Mouse (Mus musculus) stomach, embryonic 15.5 days (tissue): Measurements from ENCODE around the gene Ubxn6. TPM values are rescaled to one million over a fixed set of nuclear protein-coding genes. Genes with fewer than 3 reads are reported as not detected.

Experiments used
- ATAC-seq: fragments of 200-750 bp; cut with Nextera tagmentation; 2 replicates; pipeline ENCODE4 v1.8.0; 2017; ENCODE audit warnings: low read depth, moderate number of reproducible peaks, moderate TSS enrichment; ENCODE audit not compliant: insufficient read depth, low FRiP score
- H3K27ac ChIP-seq: fragments of 300-500 bp; sonication (generic); 2 replicates; pipeline ENCODE4 v1.5.1; 2015; ENCODE audit warnings: mild to moderate bottlenecking, inconsistent platforms
- H3K27me3 ChIP-seq: fragments of 300-500 bp; sonication (generic); replicated peaks from 2 replicates; pipeline ENCODE4 v1.6.1; 2015; ENCODE audit warnings: inconsistent platforms
- H3K36me3 ChIP-seq: fragments of 300-500 bp; sonication (generic); 2 replicates; pipeline ENCODE4 v1.6.1; 2015; ENCODE audit warnings: inconsistent platforms
- H3K4me1 ChIP-seq: fragments of 300-500 bp; sonication (generic); 2 replicates; pipeline ENCODE4 v1.6.1; 2015; ENCODE audit warnings: inconsistent platforms
- H3K4me2 ChIP-seq: fragments of 300-500 bp; sonication (generic); 2 replicates; pipeline ENCODE4 v1.6.1; 2015; ENCODE audit warnings: mild to moderate bottlenecking, inconsistent platforms
- H3K4me3 ChIP-seq: fragments of 300-500 bp; sonication (generic); replicated peaks from 2 replicates; pipeline ENCODE4 v1.5.1; 2015; ENCODE audit warnings: inconsistent platforms
- H3K9ac ChIP-seq: fragments of 300-500 bp; sonication (generic); 2 replicates; pipeline ENCODE4 v1.6.1; 2015; ENCODE audit warnings: inconsistent platforms
- H3K9me3 ChIP-seq: fragments of 300-500 bp; sonication (generic); 2 replicates; pipeline ENCODE4 v1.6.1; 2016; ENCODE audit warnings: inconsistent platforms
- WGBS: fragments of 180-500 bp; shearing (Covaris S2); methylation state at CpG from one replicate; pipeline ENCODE4 v1.1.7; 2015; 5-methylcytosine and 5-hydroxymethylcytosine counted together
- polyA plus RNA-seq: library from polyadenylated mRNA; unstranded; fragments of >200 nt; fragmentation: Nextera tagmentation; extraction: Ambion mirVana; gene quantifications from 2 replicates; pipeline ENCODE4 v1.2.1, GENCODE M21; 2015

Ubxn6 gene
- polyA plus RNA-seq, 1 experiment from 2014 or later, result 36.0 TPM

DNA sequence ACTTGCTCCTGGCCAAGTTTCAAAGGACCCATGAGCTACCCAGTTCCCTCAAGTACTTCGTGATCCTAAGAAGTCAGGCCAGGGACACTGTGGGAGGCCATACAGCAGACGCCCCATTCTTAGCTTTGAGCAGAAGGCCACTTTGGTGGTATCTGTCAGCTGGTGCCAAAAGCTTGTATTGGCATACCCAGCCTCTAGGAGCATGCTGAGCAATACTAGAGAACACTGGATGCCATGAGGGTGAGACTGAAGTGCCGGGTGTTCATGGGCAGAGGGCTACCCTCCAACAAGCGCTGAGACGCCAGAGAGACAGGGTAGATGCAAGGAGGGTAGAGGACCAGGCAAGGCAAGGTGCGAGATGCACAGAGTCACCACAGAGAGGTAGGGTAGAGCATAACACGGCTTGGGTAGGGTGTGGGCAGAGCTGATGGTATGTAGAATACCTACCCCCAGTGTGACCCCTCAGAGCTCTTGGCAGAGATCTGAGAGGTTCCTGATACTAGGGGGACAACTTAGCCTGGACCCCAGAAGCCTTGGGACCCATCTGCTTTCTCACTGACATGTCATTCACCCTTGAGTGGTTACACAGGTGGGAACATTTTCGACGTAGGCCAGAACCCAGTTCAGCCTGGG lies 44.5 kb downstream of the Ubxn6 start:
- no peak for ATAC-seq
- Histone ChIP-seq H3K27ac (no peak overlapping the region), H3K4me1 (peaks cover 45% of the 10 kb centered on the region)

DNA sequence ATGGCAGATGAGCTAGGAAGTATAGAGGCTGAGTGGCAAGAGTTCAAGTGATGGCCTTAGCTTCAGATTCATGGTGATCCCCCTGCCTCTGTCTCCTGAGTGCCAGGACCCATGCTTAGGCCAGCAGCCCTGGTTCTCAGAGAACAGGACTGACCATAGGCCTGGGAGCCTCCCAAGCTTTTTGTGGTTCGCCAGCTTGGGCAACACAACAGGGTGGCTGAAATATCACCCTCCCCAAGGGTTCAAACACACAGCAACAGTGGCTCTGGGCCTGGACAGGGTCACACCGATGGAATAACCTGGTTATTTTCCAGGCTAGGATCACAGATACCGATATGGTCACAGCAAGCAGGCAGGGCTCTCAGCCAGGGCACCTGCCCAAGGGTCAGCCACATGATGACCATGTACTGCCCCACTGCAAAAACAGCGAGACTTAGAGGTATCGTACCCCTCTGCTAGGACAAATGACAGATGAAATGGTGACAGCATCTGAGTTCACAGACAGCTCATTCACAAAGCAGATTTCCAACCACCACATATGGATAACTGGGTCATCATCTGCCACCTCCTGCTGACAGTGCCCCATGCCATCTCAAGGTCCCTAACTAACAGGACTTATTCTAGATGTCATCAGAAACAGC lies 46.9 kb downstream of the Ubxn6 start:
- no peaks in the 10 kb centered on the region for H3K27me3 ChIP-seq
- H3K9ac ChIP-seq, result no peak overlapping the region
- no peaks in the 10 kb centered on the region for H3K9me3 ChIP-seq
- ATAC-seq, result no peak
- H3K36me3 ChIP-seq, result 0 out of 2 replicates have a peak, but pooled peaks cover 8% of the 10 kb centered on the region
- H3K4me3 ChIP-seq, result no peak overlapping the region
- no peak overlapping the region for H3K4me2 ChIP-seq
- H3K4me1 ChIP-seq, result peaks cover 24% of the 10 kb centered on the region
- WGBS, result 91% methylated on average over 5 of the region's 5 CpGs
- H3K27ac ChIP-seq, result no peak overlapping the region

More for the DNA sequence above, 44.5 kb downstream of the Ubxn6 start:
- WGBS, result 88% methylated on average over 9 of the region's 9 CpGs
- no peak overlapping the region for H3K4me3 ChIP-seq
- H3K27me3 ChIP-seq, result no peaks in the 10 kb centered on the region
- no peaks in the 10 kb centered on the region for H3K9me3 ChIP-seq
- H3K36me3 ChIP-seq, result 0 out of 2 replicates have a peak, but pooled peaks cover 8% of the 10 kb centered on the region
- no peak overlapping the region for H3K4me2 ChIP-seq
- H3K9ac ChIP-seq, result no peak overlapping the region

DNA sequence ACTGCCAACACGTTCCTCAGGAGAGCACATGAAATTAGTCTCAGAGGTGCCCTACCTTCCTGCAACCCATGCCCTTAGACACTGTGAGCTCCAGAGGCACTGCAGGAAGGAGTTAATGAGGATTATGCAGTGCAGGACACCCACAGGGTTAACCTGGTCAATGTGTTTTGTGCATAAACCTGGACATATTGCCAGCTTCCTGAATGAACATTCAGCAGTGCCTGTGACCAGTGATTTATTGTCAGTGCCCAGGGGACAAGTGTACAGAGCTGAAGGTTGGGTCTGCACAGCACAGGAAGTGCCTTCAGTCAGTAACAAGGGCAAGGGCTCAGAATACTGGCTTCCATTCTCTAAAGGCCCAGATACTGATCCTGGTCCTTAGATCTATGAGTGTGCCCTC lies 47.9 kb downstream of the Ubxn6 start:
- Histone ChIP-seq H3K9ac (no peak overlapping the region), H3K4me1 (peaks cover 20% of the 10 kb centered on the region), H3K4me3 (no peak overlapping the region), H3K36me3 (0 out of 2 replicates have a peak, but pooled peaks cover 8% of the 10 kb centered on the region), H3K9me3 (no peaks in the 10 kb centered on the region), H3K27me3 (no peaks in the 10 kb centered on the region), H3K4me2 (no peak overlapping the region), H3K27ac (no peak overlapping the region)
- WGBS, result 67% methylated on average over 1 of the region's 1 CpGs
- ATAC-seq, result no peak

DNA sequence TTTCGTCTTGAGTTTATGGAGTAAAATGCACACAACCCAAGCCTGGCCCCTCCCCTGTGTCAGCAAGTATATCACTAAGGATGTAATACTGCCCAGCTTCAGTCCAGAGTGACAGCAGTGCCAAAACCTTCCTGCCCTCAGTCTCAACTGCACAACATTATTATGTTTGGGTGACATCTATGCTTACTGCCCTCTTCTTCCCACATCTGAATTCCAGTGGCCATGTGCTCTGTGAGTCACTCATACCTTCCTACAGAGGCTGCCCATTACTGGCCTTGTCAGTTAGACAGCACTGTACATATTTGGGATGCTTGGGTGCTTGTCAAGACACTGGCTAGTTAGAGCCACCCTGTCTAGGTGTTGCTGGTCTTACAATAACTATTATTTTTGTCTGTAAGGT lies 48.5 kb downstream of the Ubxn6 start:
- no peak overlapping the region for H3K4me3 ChIP-seq
- WGBS, result 81% methylated on average over 1 of the region's 1 CpGs
- no peak for ATAC-seq
- 0 out of 2 replicates have a peak, but pooled peaks cover 8% of the 10 kb centered on the region for H3K36me3 ChIP-seq
- H3K4me1 ChIP-seq, result peaks cover 18% of the 10 kb centered on the region
- no peak overlapping the region for H3K9ac ChIP-seq
- no peak overlapping the region for H3K27ac ChIP-seq
- no peaks in the 10 kb centered on the region for H3K27me3 ChIP-seq
- no peak overlapping the region for H3K4me2 ChIP-seq
- H3K9me3 ChIP-seq, result no peaks in the 10 kb centered on the region

DNA sequence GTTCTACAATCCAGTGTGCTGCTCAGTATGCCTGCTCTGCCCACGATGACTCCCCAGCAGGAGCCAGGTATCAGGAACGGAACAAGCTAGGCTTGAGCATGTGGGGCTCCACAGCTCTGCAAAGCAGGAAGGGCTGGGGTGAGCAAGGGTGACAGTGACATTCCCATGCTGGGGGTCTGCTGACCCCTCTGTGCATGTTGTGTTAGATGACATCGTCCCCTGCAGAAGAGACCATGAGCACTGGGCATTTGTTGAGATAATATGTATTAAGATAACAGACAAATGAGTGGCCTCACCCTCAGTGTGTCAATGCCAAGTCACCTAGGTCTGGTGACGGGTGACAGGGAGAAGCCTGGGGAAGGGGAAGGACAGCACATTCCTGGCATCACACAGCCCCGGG lies 49.9 kb downstream of the Ubxn6 start:
- H3K4me3 ChIP-seq, result no peak overlapping the region
- WGBS, result 71% methylated on average over 5 of the region's 5 CpGs
- H3K4me2 ChIP-seq, result no peak overlapping the region
- 0 out of 2 replicates have a peak, but pooled peaks cover 8% of the 10 kb centered on the region for H3K4me1 ChIP-seq
- H3K27me3 ChIP-seq, result no peaks in the 10 kb centered on the region
- no peaks in the 10 kb centered on the region for H3K9me3 ChIP-seq
- ATAC-seq, result no peak
- 0 out of 2 replicates have a peak, but pooled peaks cover 8% of the 10 kb centered on the region for H3K36me3 ChIP-seq
- no peak overlapping the region for H3K27ac ChIP-seq
- no peak overlapping the region for H3K9ac ChIP-seq

DNA sequence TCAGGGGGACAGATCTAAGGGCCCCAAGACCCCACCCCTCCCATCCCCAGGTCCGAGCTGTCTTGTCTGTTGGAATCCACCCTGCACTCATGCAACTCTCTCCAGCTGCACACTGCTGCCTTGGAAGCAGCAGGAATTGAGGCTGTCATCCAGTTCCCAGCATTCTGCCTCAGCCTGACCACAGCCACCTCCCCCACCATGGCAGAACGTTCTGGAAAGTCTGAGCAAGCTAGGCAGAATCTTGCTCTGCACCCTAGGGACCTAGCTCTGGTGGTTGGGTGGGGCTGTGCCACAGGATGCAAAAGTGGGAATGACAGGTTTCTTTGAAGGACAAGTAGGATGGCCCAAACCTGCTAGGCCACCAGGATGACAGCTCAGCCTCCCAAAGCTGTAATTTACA lies 50.4 kb downstream of the Ubxn6 start:
- no peak overlapping the region; the same call in 1 of the 2 replicates for H3K27ac ChIP-seq
- no peak for ATAC-seq
- no peak overlapping the region for H3K4me3 ChIP-seq
- 0 out of 2 replicates have a peak, but pooled peaks cover 8% of the 10 kb centered on the region for H3K4me1 ChIP-seq
- H3K9ac ChIP-seq, result no peak overlapping the region
- 55% methylated on average over 2 of the region's 2 CpGs for WGBS
- 0 out of 2 replicates have a peak, but pooled peaks cover 7% of the 10 kb centered on the region for H3K36me3 ChIP-seq
- no peak overlapping the region for H3K4me2 ChIP-seq
- no peaks in the 10 kb centered on the region for H3K9me3 ChIP-seq
- no peaks in the 10 kb centered on the region for H3K27me3 ChIP-seq

DNA sequence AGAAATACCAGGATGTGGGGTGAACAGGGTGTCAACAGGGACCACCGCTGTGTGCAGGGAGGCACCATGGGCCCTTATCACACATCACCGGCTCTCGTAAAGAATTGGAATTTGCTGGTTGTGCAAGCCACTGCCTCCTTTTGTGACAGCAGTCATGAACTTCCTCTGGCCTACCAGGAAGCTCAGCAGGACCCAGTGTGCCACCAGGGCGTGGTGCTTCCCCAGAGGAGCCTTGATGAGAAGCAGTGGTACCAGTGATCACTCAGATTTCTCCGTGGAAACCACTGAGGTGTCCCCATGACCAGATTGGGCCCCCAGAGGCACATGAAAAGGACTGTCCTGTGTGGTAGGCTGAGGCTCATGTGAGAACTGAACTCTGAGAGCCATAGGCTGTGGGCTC lies 51.4 kb downstream of the Ubxn6 start:
- no peaks in the 10 kb centered on the region for H3K9me3 ChIP-seq
- H3K36me3 ChIP-seq, result peaks cover 13% of the 10 kb centered on the region
- WGBS, result 78% methylated on average over 5 of the region's 5 CpGs
- ATAC-seq, result no peak; the same call in 1 of the 2 replicates
- no peak overlapping the region for H3K4me2 ChIP-seq
- H3K27me3 ChIP-seq, result no peaks in the 10 kb centered on the region
- 0 out of 2 replicates have a peak, but pooled peaks cover 8% of the 10 kb centered on the region for H3K4me1 ChIP-seq
- no peak overlapping the region for H3K4me3 ChIP-seq
- peak overlapping the region; percentile 12; the same call in 1 of the 2 replicates for H3K27ac ChIP-seq
- H3K9ac ChIP-seq, result no peak overlapping the region

DNA sequence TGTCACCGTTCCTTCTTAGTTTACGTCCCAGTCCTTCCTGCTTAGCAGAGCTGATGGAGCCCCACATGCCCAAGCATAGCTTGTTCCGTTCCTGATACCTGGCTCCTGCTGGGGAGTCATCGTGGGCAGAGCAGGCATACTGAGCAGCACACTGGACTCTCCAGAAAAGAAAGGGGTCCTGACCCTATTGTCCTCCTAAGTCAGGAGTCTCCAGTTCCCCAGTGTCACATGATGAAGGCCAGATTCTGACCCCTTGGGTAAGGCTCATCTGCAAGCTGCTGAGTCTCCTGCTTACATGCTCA lies 51.9 kb downstream of the Ubxn6 start:
- ATAC-seq, result no peak
- Histone ChIP-seq H3K36me3 (peaks cover 17% of the 10 kb centered on the region), H3K9me3 (no peaks in the 10 kb centered on the region), H3K27me3 (no peaks in the 10 kb centered on the region), H3K27ac (no peak overlapping the region), H3K9ac (no peak overlapping the region), H3K4me3 (no peak overlapping the region), H3K4me1 (0 out of 2 replicates have a peak, but pooled peaks cover 8% of the 10 kb centered on the region), H3K4me2 (no peak overlapping the region)
- 81% methylated on average over 4 of the region's 4 CpGs for WGBS

DNA sequence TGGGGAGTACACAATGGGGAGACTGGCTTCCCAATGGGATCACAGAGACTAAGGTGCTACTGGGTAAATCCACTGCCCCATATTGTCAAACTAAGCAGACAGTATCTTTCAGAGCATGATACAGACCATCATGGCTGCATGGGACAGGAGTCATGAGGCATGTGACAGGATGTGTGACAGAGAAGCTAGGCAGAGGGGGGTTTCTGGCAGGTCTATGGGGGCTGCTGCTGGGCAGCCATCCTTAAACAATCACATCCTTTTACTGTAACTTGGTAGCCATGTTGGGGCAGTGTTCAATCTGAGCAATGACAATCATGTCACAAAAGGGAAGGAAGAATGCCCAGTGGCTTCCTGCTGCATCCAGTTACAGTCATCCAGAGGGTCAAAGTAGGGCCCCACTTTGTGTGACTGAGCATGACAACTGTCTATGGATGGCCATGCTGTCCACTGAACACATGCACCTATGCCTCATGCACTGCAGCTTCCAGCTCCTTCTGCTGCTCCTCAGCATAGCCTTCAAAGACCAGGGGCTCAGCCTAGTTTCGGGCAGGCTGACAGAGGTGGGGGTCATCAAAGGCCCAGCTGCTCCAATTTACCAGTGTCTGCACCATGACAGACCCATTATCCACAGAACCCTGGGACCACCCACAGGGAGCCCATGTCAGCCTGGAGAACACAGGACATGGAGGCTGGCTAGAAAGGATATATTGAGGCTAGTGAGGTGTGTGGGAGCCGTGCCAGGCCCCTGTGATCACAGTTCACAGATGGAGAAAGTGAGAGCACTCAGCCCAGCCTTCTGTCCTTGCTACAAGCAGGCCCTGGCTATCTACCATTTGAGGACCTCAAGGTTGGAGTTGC lies 52.5 kb downstream of the Ubxn6 start:
- Histone ChIP-seq H3K27ac (no peak overlapping the region), H3K9me3 (no peaks in the 10 kb centered on the region), H3K27me3 (no peaks in the 10 kb centered on the region), H3K9ac (no peak overlapping the region), H3K4me2 (no peak overlapping the region), H3K4me1 (0 out of 2 replicates have a peak, but pooled peaks cover 8% of the 10 kb centered on the region), H3K4me3 (no peak overlapping the region), H3K36me3 (peaks cover 23% of the 10 kb centered on the region)
- no peak for ATAC-seq
- 79% methylated on average over 2 of the region's 2 CpGs for WGBS

DNA sequence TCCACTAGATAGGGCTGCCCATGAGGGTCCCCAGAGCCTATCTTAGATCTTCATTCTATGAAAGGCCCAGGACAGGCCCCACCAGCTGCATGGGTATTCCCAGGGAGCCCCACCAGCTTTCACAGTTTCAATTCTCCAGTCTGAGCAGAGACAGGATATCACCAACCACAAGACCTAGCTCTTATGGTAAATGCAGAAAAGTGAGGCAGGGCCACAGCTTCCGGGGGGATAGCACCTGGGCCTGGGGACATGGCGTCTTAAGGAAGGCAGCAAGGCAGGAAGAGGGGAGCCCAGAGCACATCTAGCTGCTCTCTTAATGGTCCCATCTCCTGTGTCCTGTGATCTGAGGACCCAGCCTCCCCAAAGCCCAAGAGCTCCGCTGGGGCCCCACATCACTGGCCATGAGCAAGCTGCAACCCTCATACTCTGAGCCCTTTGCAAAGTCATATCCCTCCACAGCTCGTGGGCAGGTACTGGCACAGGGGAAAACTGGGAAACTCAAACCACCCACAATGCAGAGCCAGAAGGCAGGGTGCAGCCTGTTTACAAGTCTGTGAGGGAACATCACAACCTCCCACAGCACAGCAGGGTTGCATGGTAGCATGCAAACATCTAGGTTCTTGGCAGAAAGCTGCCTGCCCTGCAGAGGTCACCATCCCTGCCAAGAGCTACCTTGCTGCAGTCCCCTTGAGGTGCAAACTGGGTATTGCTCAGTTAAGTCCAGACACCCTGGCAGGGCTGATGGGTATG lies 53.5 kb downstream of the Ubxn6 start:
- H3K9me3 ChIP-seq, result no peaks in the 10 kb centered on the region
- 77% methylated on average over 4 of the region's 4 CpGs for WGBS
- H3K4me2 ChIP-seq, result no peak overlapping the region
- no peak for ATAC-seq
- H3K27me3 ChIP-seq, result no peaks in the 10 kb centered on the region
- H3K27ac ChIP-seq, result no peak overlapping the region
- no peak overlapping the region for H3K9ac ChIP-seq
- 0 out of 2 replicates have a peak, but pooled peaks cover 8% of the 10 kb centered on the region for H3K4me1 ChIP-seq
- H3K4me3 ChIP-seq, result no peak overlapping the region
- H3K36me3 ChIP-seq, result peaks cover 31% of the 10 kb centered on the region

DNA sequence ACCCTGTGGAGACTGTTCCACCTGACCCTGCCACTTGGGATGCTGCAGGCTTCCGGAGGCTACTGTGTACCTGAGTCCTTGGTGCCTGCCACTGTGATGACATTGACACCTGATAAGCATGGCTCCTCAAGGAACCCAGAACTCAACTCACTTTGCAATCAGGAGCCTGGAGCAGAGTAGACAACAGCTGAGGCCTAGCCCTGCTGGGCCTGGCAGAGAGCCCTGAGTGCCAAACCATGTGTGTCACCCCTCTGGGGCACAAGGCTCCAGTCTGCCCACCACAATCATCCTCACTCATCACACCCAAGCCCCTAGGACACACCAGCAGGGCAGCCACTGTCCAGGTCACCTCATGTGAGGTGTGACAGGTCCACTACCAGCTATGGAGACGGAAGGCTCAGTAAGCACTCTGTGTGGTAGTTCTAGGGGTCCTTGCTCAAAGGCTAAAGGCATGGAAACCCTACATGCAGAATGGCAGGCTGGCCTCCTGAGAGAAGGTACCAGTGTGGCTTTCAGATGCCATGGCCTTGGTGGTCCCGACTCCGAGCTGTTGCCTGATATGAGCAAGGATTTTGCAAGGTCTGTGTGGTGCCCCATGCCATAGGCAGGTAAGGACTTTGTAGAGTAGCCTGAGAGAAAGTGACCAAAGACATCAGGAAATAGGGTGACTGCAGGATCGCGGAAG lies 54.3 kb downstream of the Ubxn6 start:
- H3K4me2 ChIP-seq, result no peak overlapping the region
- H3K27ac ChIP-seq, result no peak overlapping the region
- no peak for ATAC-seq
- H3K9ac ChIP-seq, result no peak overlapping the region
- H3K27me3 ChIP-seq, result no peaks in the 10 kb centered on the region
- H3K9me3 ChIP-seq, result no peaks in the 10 kb centered on the region
- WGBS, result 87% methylated on average over 6 of the region's 6 CpGs
- H3K36me3 ChIP-seq, result peaks cover 38% of the 10 kb centered on the region
- 0 out of 2 replicates have a peak, but pooled peaks cover 8% of the 10 kb centered on the region for H3K4me1 ChIP-seq
- H3K4me3 ChIP-seq, result no peak overlapping the region
